Mouse (Mus musculus): ENCODE measurements around the gene Ace2. TPM values are rescaled to one million over a fixed set of nuclear protein-coding genes. Genes with fewer than 3 reads are reported as not detected.

The Ace2 gene
- polyA plus RNA-seq, 1 experiment = not detected

- no peaks in the 10 kb centered on the region for H3K4me1 ChIP-seq (ENCODE audit: control insufficient read depth, insufficient read depth, low read length)
- no peak overlapping the region for H3K4me3 ChIP-seq (ENCODE audit: insufficient read depth, low read depth, low read length)
- WGBS = 63% methylated on average over 2 of the region's 2 CpGs
- TF ChIP-seq CTCF (IDR thresholded peaks at IDR 0.05; ENCODE audit: insufficient read depth, low read depth, low read length) (no peak), POLR2A (IDR thresholded peaks at IDR 0.05; ENCODE audit: insufficient read depth, low read depth, low read length) (no peak)
- no peak overlapping the region for H3K27ac ChIP-seq (ENCODE audit: insufficient read depth, low read depth, low read length)
Measured at GRCm38 (mm10) chrX:164171034-164171433, 31.9 kb downstream of the Ace2 start.

- H3K4me1 ChIP-seq (ENCODE audit: control insufficient read depth, insufficient read depth, low read length) = no peaks in the 10 kb centered on the region
- no peak overlapping the region for H3K4me3 ChIP-seq (ENCODE audit: insufficient read depth, low read depth, low read length)
- WGBS = 90% methylated on average over 4 of the region's 4 CpGs
- TF ChIP-seq POLR2A (IDR thresholded peaks at IDR 0.05; ENCODE audit: insufficient read depth, low read depth, low read length) (no peak), CTCF (IDR thresholded peaks at IDR 0.05; ENCODE audit: insufficient read depth, low read depth, low read length) (no peak)
- no peak overlapping the region for H3K27ac ChIP-seq (ENCODE audit: insufficient read depth, low read depth, low read length)
Measured at GRCm38 (mm10) chrX:164173880-164174279, 34.7 kb downstream of the Ace2 start.

- Histone ChIP-seq H3K27ac (ENCODE audit: insufficient read depth, low read depth, low read length) (no peak overlapping the region), H3K4me1 (ENCODE audit: control insufficient read depth, insufficient read depth, low read length) (no peaks in the 10 kb centered on the region), H3K4me3 (ENCODE audit: insufficient read depth, low read depth, low read length) (no peak overlapping the region)
- 100% methylated on average over 1 of the region's 1 CpGs for WGBS
- TF ChIP-seq POLR2A (IDR thresholded peaks at IDR 0.05; ENCODE audit: insufficient read depth, low read depth, low read length) = no peak
Measured at GRCm38 (mm10) chrX:164175311-164175710, 36.2 kb downstream of the Ace2 start.

- TF ChIP-seq POLR2A (IDR thresholded peaks at IDR 0.05; ENCODE audit: insufficient read depth, low read depth, low read length) = no peak
- TF ChIP-seq CTCF (IDR thresholded peaks at IDR 0.05; ENCODE audit: insufficient read depth, low read depth, low read length) = no peak
- Histone ChIP-seq H3K4me1 (ENCODE audit: control insufficient read depth, insufficient read depth, low read length) (no peaks in the 10 kb centered on the region), H3K27ac (ENCODE audit: insufficient read depth, low read depth, low read length) (no peak overlapping the region), H3K4me3 (ENCODE audit: insufficient read depth, low read depth, low read length) (no peak overlapping the region)
- WGBS = 76% methylated on average over 2 of the region's 2 CpGs
Measured at GRCm38 (mm10) chrX:164175780-164176179, 36.6 kb downstream of the Ace2 start.

GRCm38 (mm10) chrX:164178856-164179255 lies 39.7 kb downstream of the Ace2 start:
- WGBS = 88% methylated on average over 2 of the region's 2 CpGs
- Histone ChIP-seq H3K27ac (ENCODE audit: insufficient read depth, low read depth, low read length) (no peak overlapping the region), H3K4me3 (ENCODE audit: insufficient read depth, low read depth, low read length) (no peak overlapping the region), H3K4me1 (ENCODE audit: control insufficient read depth, insufficient read depth, low read length) (no peaks in the 10 kb centered on the region)
- no peak for TF ChIP-seq POLR2A (IDR thresholded peaks at IDR 0.05; ENCODE audit: insufficient read depth, low read depth, low read length)
- TF ChIP-seq CTCF (IDR thresholded peaks at IDR 0.05; ENCODE audit: insufficient read depth, low read depth, low read length) = no peak

GRCm38 (mm10) chrX:164179746-164180145 lies 40.6 kb downstream of the Ace2 start:
- WGBS = 15% methylated on average over 3 of the region's 3 CpGs
- no peak overlapping the region for H3K27ac ChIP-seq (ENCODE audit: insufficient read depth, low read depth, low read length)
- TF ChIP-seq POLR2A (IDR thresholded peaks at IDR 0.05; ENCODE audit: insufficient read depth, low read depth, low read length) (no peak), CTCF (IDR thresholded peaks at IDR 0.05; ENCODE audit: insufficient read depth, low read depth, low read length) (no peak)
- H3K4me3 ChIP-seq (ENCODE audit: insufficient read depth, low read depth, low read length) = no peak overlapping the region
- no peaks in the 10 kb centered on the region for H3K4me1 ChIP-seq (ENCODE audit: control insufficient read depth, insufficient read depth, low read length)

DNA sequence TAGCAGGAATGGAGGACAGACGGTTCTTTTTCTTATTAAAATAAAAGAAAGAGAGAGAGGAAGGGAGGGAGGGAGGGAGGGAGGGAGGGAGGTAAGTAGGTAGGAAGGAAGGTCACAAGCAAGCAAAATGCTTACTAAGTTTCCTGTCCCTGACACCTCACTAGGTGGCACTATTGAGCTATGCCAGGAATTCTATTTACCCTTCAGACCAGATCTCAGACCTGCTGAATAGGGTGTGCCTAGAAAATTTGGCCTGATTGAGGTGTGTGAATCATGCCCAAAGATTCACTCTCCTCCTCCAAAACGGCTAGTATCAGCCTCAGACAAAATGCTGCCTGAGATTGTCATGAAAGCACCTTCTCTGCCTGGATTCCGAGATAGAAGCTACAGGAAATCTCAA lies 44.7 kb downstream of the Ace2 start:
- no peak for TF ChIP-seq POLR2A (IDR thresholded peaks at IDR 0.05; ENCODE audit: insufficient read depth, low read depth, low read length)
- TF ChIP-seq CTCF (IDR thresholded peaks at IDR 0.05; ENCODE audit: insufficient read depth, low read depth, low read length) = no peak
- Histone ChIP-seq H3K27ac (ENCODE audit: insufficient read depth, low read depth, low read length) (no peak overlapping the region), H3K4me3 (ENCODE audit: insufficient read depth, low read depth, low read length) (no peak overlapping the region), H3K4me1 (ENCODE audit: control insufficient read depth, insufficient read depth, low read length) (no peaks in the 10 kb centered on the region)
- 24% methylated on average over 3 of the region's 3 CpGs for WGBS

DNA sequence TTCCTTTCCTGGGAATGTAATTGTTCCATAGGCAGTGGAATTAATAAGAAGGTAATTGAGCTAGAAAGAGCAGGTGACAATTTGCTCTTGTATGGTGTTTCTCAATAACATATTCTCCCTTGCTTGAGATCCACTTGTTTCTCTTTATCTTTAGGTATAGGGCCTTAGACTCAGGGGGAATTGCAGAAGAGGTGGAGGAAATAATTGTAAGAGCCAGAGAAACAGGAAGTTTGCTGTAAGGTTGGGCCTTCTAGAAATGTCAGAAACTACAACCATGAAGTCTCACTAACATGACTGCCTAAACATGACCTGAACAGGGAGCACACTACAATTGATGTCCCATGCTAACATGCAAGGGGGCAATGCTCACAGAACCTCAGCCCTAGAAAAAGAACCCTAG lies 50.7 kb downstream of the Ace2 start:
- Histone ChIP-seq H3K4me1 (ENCODE audit: control insufficient read depth, insufficient read depth, low read length) (no peaks in the 10 kb centered on the region), H3K4me3 (ENCODE audit: insufficient read depth, low read depth, low read length) (no peak overlapping the region), H3K27ac (ENCODE audit: insufficient read depth, low read depth, low read length) (no peak overlapping the region)
- TF ChIP-seq POLR2A (IDR thresholded peaks at IDR 0.05; ENCODE audit: insufficient read depth, low read depth, low read length) = no peak
- TF ChIP-seq CTCF (IDR thresholded peaks at IDR 0.05; ENCODE audit: insufficient read depth, low read depth, low read length) = no peak

GRCm38 (mm10) chrX:164197679-164198078 lies 58.5 kb downstream of the Ace2 start:
- 76% methylated on average over 2 of the region's 2 CpGs for WGBS
- no peaks in the 10 kb centered on the region for H3K4me1 ChIP-seq (ENCODE audit: control insufficient read depth, insufficient read depth, low read length)
- no peak overlapping the region for H3K4me3 ChIP-seq (ENCODE audit: insufficient read depth, low read depth, low read length)
- TF ChIP-seq CTCF (IDR thresholded peaks at IDR 0.05; ENCODE audit: insufficient read depth, low read depth, low read length) (no peak), POLR2A (IDR thresholded peaks at IDR 0.05; ENCODE audit: insufficient read depth, low read depth, low read length) (no peak)
- H3K27ac ChIP-seq (ENCODE audit: insufficient read depth, low read depth, low read length) = no peak overlapping the region

DNA sequence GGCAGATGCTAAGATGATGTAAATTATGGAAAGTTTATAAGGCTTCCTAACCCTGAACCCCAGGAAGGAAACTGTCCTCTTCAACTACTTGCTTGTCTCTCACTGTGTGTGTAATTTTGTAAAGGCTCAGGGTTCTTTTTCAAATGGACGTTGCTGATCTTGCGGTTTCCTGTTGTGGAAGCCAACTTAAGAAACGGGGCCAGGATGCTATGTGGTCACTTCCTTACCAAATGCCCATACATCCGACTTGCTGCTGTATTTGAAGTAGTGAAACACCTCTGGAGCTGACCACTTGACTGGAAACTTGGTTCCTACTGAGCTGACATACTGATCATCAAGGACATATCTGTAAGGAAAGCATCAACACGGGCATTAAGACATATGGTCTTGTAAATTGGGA lies 61.4 kb downstream of the Ace2 start:
- no peak overlapping the region for H3K27ac ChIP-seq (ENCODE audit: insufficient read depth, low read depth, low read length)
- 76% methylated on average over 5 of the region's 5 CpGs for WGBS
- no peaks in the 10 kb centered on the region for H3K4me1 ChIP-seq (ENCODE audit: control insufficient read depth, insufficient read depth, low read length)
- H3K4me3 ChIP-seq (ENCODE audit: insufficient read depth, low read depth, low read length) = no peak overlapping the region
- TF ChIP-seq POLR2A (IDR thresholded peaks at IDR 0.05; ENCODE audit: insufficient read depth, low read depth, low read length) (no peak), CTCF (IDR thresholded peaks at IDR 0.05; ENCODE audit: insufficient read depth, low read depth, low read length) (no peak)
